Mouse (Mus musculus) liver (tissue): Measurements from ENCODE around the gene Zdhhc7.

Experiments used
- DNase-seq: peaks from one replicate; pipeline ENCODE4 v3.0.0-alpha.2; 2020; ENCODE audit warnings: mixed read lengths

Zdhhc7 gene

DNA sequence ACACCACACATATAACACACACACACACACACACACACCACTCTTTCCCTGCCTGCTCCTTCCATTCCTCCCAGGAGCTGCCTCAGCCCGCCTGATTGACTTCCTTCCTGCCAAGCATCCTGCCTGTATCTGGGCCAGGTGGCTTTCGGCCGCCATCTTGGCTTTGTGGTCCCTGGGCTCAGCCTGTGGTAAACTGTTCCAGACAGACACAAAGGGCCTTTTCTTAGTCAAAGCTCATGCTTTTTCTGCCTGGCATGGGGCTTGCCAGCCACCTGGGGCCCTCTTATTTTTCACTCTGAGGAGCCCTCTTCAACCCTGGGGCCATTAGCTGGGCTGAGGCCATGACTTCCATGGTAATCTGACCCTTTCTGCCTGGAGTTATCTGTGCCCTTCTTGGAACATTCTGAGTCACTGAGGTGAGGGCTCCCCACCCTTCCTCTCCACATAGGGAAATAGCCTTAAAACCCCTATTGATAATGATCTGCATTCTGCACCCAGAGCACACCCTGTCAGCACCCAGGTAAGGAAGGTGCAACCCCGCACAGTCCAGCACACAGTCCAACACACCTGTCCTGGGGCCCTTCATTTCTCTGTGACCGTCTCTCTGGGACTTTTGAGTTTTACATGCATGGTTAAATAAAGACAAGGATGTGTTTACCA, 68.6 kb downstream of the Zdhhc7 start:
- DNase-seq, result no peak
